Mouse (Mus musculus) testis, adult 2 months (tissue): Measurements from ENCODE around the gene Agxt. TPM values are rescaled to one million over a fixed set of nuclear protein-coding genes. Genes with fewer than 3 reads are reported as not detected.

ENCODE experiments used
- H3K27ac ChIP-seq: fragments of 200-500 bp; 2 replicates; pipeline ENCODE4 v1.5.1; 2012; ENCODE audit warnings: low read depth, low read length; ENCODE audit not compliant: control insufficient read depth, insufficient read depth
- H3K27me3 ChIP-seq: fragments of 200-500 bp; 2 replicates; pipeline ENCODE4 v1.6.1; 2012; ENCODE audit warnings: mild to moderate bottlenecking, low read length, moderate library complexity; ENCODE audit not compliant: control insufficient read depth, insufficient read depth
- H3K36me3 ChIP-seq: fragments of 200-500 bp; 2 replicates; pipeline ENCODE4 v1.6.1; 2012; ENCODE audit warnings: mild to moderate bottlenecking, low read length; ENCODE audit not compliant: control insufficient read depth, insufficient read depth
- H3K4me1 ChIP-seq: fragments of 200-500 bp; 2 replicates; pipeline ENCODE4 v1.6.1; 2012; ENCODE audit warnings: low read length; ENCODE audit not compliant: control insufficient read depth, insufficient read depth
- H3K4me3 ChIP-seq: fragments of 200-500 bp; 2 replicates; pipeline ENCODE4 v1.5.1; 2012; ENCODE audit warnings: low read depth, mild to moderate bottlenecking, low read length, moderate library complexity, mixed read lengths; ENCODE audit not compliant: control insufficient read depth
- CTCF ChIP-seq: fragments of 200-500 bp; IDR thresholded peaks from 2 replicates; pipeline ENCODE4 v1.5.1; 2012; ENCODE audit warnings: low read depth, mild to moderate bottlenecking, inconsistent platforms, low read length, moderate library complexity; ENCODE audit not compliant: control insufficient read depth, insufficient read depth, insufficient replicate concordance
- POLR2A ChIP-seq: fragments of 200-500 bp; IDR thresholded peaks from 2 replicates; pipeline ENCODE4 v1.6.1; 2012; ENCODE audit warnings: low read depth, mild to moderate bottlenecking, inconsistent platforms, low read length, moderate library complexity; ENCODE audit not compliant: control insufficient read depth
- polyA plus RNA-seq: library from polyadenylated mRNA; depleted of rRNA; stranded (reverse); fragments of >200 nt; gene quantifications from 2 replicates; pipeline ENCODE4 v1.2.3, GENCODE M21; 2012

Gene Agxt
- polyA plus RNA-seq, 1 experiment = not detected

GRCm38 (mm10) chr1:93161921-93162320 is 26.9 kb downstream of the Agxt start:
- TF ChIP-seq POLR2A = no peak
- no peak for TF ChIP-seq CTCF
- no peaks in the 10 kb centered on the region for H3K27me3 ChIP-seq
- H3K27ac ChIP-seq = no peak overlapping the region
- no peaks in the 10 kb centered on the region for H3K36me3 ChIP-seq
- H3K4me3 ChIP-seq = no peak overlapping the region
- no peaks in the 10 kb centered on the region for H3K4me1 ChIP-seq

- no peak overlapping the region for H3K4me3 ChIP-seq
- H3K27me3 ChIP-seq = no peaks in the 10 kb centered on the region
- no peaks in the 10 kb centered on the region for H3K4me1 ChIP-seq
- no peak for TF ChIP-seq POLR2A
- no peak for TF ChIP-seq CTCF
- H3K27ac ChIP-seq = no peak overlapping the region
- no peaks in the 10 kb centered on the region for H3K36me3 ChIP-seq
Observed at GRCm38 (mm10) chr1:93162588-93162987, 27.5 kb downstream of the Agxt start.

- no peak overlapping the region for H3K27ac ChIP-seq
- no peaks in the 10 kb centered on the region for H3K27me3 ChIP-seq
Observed at GRCm38 (mm10) chr1:93165447-93165846, 30.4 kb downstream of the Agxt start.

GRCm38 (mm10) chr1:93166346-93167079 is 31.5 kb downstream of the Agxt start:
- Histone ChIP-seq H3K4me3 (no peak overlapping the region), H3K27me3 (no peaks in the 10 kb centered on the region), H3K27ac (no peak overlapping the region), H3K36me3 (no peaks in the 10 kb centered on the region), H3K4me1 (no peaks in the 10 kb centered on the region)
- TF ChIP-seq POLR2A (no peak), CTCF (no peak)

More at GRCm38 (mm10) chr1:93165447-93165846, 30.4 kb downstream of the Agxt start:
- no peaks in the 10 kb centered on the region for H3K4me1 ChIP-seq
- no peak overlapping the region for H3K4me3 ChIP-seq
- H3K36me3 ChIP-seq = no peaks in the 10 kb centered on the region
- TF ChIP-seq POLR2A (no peak), CTCF (no peak)

GRCm38 (mm10) chr1:93168295-93168775 is 33.3 kb downstream of the Agxt start, which contains the start of gene Crocc2:
Gene Crocc2, plus strand, starts transcription at chr1:93168725.
- H3K27me3 ChIP-seq = no peaks in the 10 kb centered on the region
- no peaks in the 10 kb centered on the region for H3K4me1 ChIP-seq
- H3K36me3 ChIP-seq = no peaks in the 10 kb centered on the region
- H3K4me3 ChIP-seq = no peak within 1 kb of the TSS
- no peak for TF ChIP-seq POLR2A
- no peak for TF ChIP-seq CTCF
- no peak within 1 kb of the TSS for H3K27ac ChIP-seq

GRCm38 (mm10) chr1:93173665-93174064 is 38.6 kb downstream of the Agxt start:
- TF ChIP-seq CTCF = no peak
- no peak for TF ChIP-seq POLR2A
- Histone ChIP-seq H3K4me3 (no peak overlapping the region), H3K36me3 (no peaks in the 10 kb centered on the region), H3K27me3 (no peaks in the 10 kb centered on the region), H3K27ac (no peak overlapping the region), H3K4me1 (peaks cover 9% of the 10 kb centered on the region)

- Histone ChIP-seq H3K4me3 (no peak overlapping the region), H3K27me3 (no peaks in the 10 kb centered on the region), H3K4me1 (peaks cover 9% of the 10 kb centered on the region), H3K27ac (no peak overlapping the region), H3K36me3 (no peaks in the 10 kb centered on the region)
- TF ChIP-seq CTCF (peak; percentile 100), POLR2A (no peak)
Observed at GRCm38 (mm10) chr1:93174399-93174798, 39.4 kb downstream of the Agxt start.

GRCm38 (mm10) chr1:93175849-93176248 is 40.8 kb downstream of the Agxt start:
- no peaks in the 10 kb centered on the region for H3K27me3 ChIP-seq
- H3K27ac ChIP-seq = no peak overlapping the region
- H3K4me1 ChIP-seq = peaks cover 9% of the 10 kb centered on the region
- H3K36me3 ChIP-seq = no peaks in the 10 kb centered on the region
- H3K4me3 ChIP-seq = no peak overlapping the region
- TF ChIP-seq CTCF (no peak), POLR2A (no peak)
